In genomic region chr11:115643265-115643664, GRCm38 (mm10) we compare ENCODE assay signal across 20 mouse cellular contexts. TPM values are rescaled to one million over a fixed set of nuclear protein-coding genes. Genes with fewer than 3 reads are reported as not detected.
DNase-seq lines count a peak whose midpoint lies in the region; ATAC-seq and TF ChIP-seq lines count a peak whose summit lies in the region.
"Had no signal": no experiment of that assay in that cellular context is flagged by ENCODE, and none has a peak within 500 bp of the region (broad histone marks: within the 10 kb centered on the region; RNA-seq: fewer than 3 reads in every experiment).

No protein-coding gene starts in this region.

- DNase-seq in CD8-positive naive resting alpha-beta T cell, adult 2 months (ENCODE audit: low read depth in 2 of 2, low spot score in 2 of 2), result peak; percentile 47 to 50
- peak; percentile 44 for DNase-seq in R1 (ENCODE audit: low read depth, low spot score)
- DNase-seq in thymus, postnatal 10 days (ENCODE audit: low spot score in 2 of 2), result peak; percentile 79 to 88
- no peak for DNase-seq in lung, adult 2 months
- no peak for DNase-seq in left cerebral cortex, postnatal 25 days (ENCODE audit: low spot score in 2 of 2)
- no peak for DNase-seq in adrenal gland, postnatal 14 days
- DNase-seq: cerebellum, adult 11 months; heart, adult 18-20 months; kidney, adult 2 months; layer of hippocampus, postnatal 36 days; liver, embryonic 13.5 days; spleen, adult 18-20 months had no signal

- WGBS in lung, adult 2 months, result 73% methylated on average over 10 of the region's 10 CpGs
- 79% methylated on average over 10 of the region's 10 CpGs for WGBS in kidney, embryonic 15.5 days

- ATAC-seq in megakaryocyte progenitor cell, adult 5-6 weeks (replicated peaks; ENCODE audit: poor library complexity), result 0 out of 2 replicates have a peak, but pooled peaks have one; percentile 15
- ATAC-seq in kidney, embryonic 15.5 days (replicated peaks; ENCODE audit: low FRiP score), result no peak
- ATAC-seq: hindbrain, embryonic 16.5 days; lung, postnatal 0 days had no signal

- no peak overlapping the region for H3K9ac ChIP-seq in kidney, embryonic 15.5 days
- H3K9ac ChIP-seq: liver, embryonic 13.5 days; midbrain, embryonic 12.5 days had no signal

- H3K4me3 ChIP-seq in lung, adult 2 months (replicated peaks; ENCODE audit: extremely low read depth, low read depth, low read length), result no peak overlapping the region
- no peak overlapping the region for H3K4me3 ChIP-seq in kidney, embryonic 15.5 days (replicated peaks)
- H3K4me3 ChIP-seq: limb, embryonic 10.5 days; liver, embryonic 13.5 days; midbrain, embryonic 12.5 days; myocyte had no signal

- intact Hi-C loops in left cerebral cortex, postnatal 25 days (cut with DNase I), result no loop called here

- H3K4me2 ChIP-seq in kidney, embryonic 15.5 days, result no peak overlapping the region
- H3K4me2 ChIP-seq: liver, embryonic 13.5 days; midbrain, embryonic 12.5 days had no signal

- H3K27me3 ChIP-seq in kidney, embryonic 15.5 days, result no peaks in the 10 kb centered on the region
- H3K27me3 ChIP-seq: liver, embryonic 13.5 days; midbrain, embryonic 12.5 days had no signal

- no peaks in the 10 kb centered on the region for H3K9me3 ChIP-seq in kidney, embryonic 15.5 days (replicated peaks)
- H3K9me3 ChIP-seq: G1E; limb, embryonic 10.5 days; liver, embryonic 13.5 days; midbrain, embryonic 12.5 days had no signal

- peaks cover 45% of the 10 kb centered on the region for H3K36me3 ChIP-seq in kidney, embryonic 15.5 days

- H3K4me1 ChIP-seq in lung, adult 2 months (ENCODE audit: control insufficient read depth, insufficient read depth, low read length), result peaks cover 3% of the 10 kb centered on the region; the same call in 1 of the 2 replicates
- H3K4me1 ChIP-seq in kidney, embryonic 15.5 days, result peaks cover 21% of the 10 kb centered on the region
- H3K4me1 ChIP-seq: midbrain, embryonic 12.5 days had no signal

- TF ChIP-seq CTCF in lung, adult 2 months (IDR thresholded peaks at IDR 0.05; ENCODE audit: insufficient read depth, low read length), result no peak

- no peak for TF ChIP-seq POLR2A in lung, adult 2 months (IDR thresholded peaks at IDR 0.05; ENCODE audit: borderline replicate concordance, extremely low read depth, low read depth, low read length)

- no peak overlapping the region for H3K27ac ChIP-seq in kidney, embryonic 15.5 days
- H3K27ac ChIP-seq: limb, embryonic 10.5 days; liver, embryonic 13.5 days; midbrain, embryonic 12.5 days had no signal

RNA-seq across cellular contexts. Expression of gene Slc25a19, which starts 15.2 kb away (rescaled TPM):
- total RNA-seq in megakaryocyte progenitor cell, adult 5-6 weeks (2015), result 8.7 and 10.2 TPM in 2 replicates
- total RNA-seq in megakaryocyte progenitor cell, adult 5-6 weeks (2017), result 15.2 and 18.2 TPM in 2 replicates
- polyA plus RNA-seq in lung, adult 2 months (2012; rRNA removed), result 38.4 and 45.9 TPM in 2 replicates
- 45.8 and 48.3 TPM in 2 replicates for polyA plus RNA-seq in kidney, embryonic 15.5 days (2015; fragmentation: Nextera tagmentation; extraction: Ambion mirVana)
- 10 to 100 TPM; 54.3 to 59.3 TPM for total RNA-seq in left cerebral cortex, postnatal 25 days (2021)
- 181 and 188 TPM in 2 replicates for total RNA-seq in adrenal gland, postnatal 14 days (2021)

RNA-seq across cellular contexts. Expression of gene Mif4gd, which starts 30.5 kb away (rescaled TPM):
- 20.4 and 27.4 TPM in 2 replicates for total RNA-seq in megakaryocyte progenitor cell, adult 5-6 weeks (2015)
- 17.7 and 23.0 TPM in 2 replicates for total RNA-seq in megakaryocyte progenitor cell, adult 5-6 weeks (2017)
- polyA plus RNA-seq in lung, adult 2 months (2012; rRNA removed), result 82.0 and 108 TPM in 2 replicates
- polyA plus RNA-seq in kidney, embryonic 15.5 days (2015; fragmentation: Nextera tagmentation; extraction: Ambion mirVana), result 35.8 and 37.6 TPM in 2 replicates
- 10 to 100 TPM; 17.6 to 19.4 TPM for total RNA-seq in left cerebral cortex, postnatal 25 days (2021)
- total RNA-seq in adrenal gland, postnatal 14 days (2021), result 98.2 and 112 TPM in 2 replicates

RNA-seq across cellular contexts. Expression of gene Gga3, which starts 39.4 kb away (rescaled TPM):
- 27.9 and 28.3 TPM in 2 replicates for total RNA-seq in megakaryocyte progenitor cell, adult 5-6 weeks (2015)
- total RNA-seq in megakaryocyte progenitor cell, adult 5-6 weeks (2017), result 17.0 and 40.0 TPM in 2 replicates
- 28.9 and 40.4 TPM in 2 replicates for polyA plus RNA-seq in lung, adult 2 months (2012; rRNA removed)
- 18.5 and 20.7 TPM in 2 replicates for polyA plus RNA-seq in kidney, embryonic 15.5 days (2015; fragmentation: Nextera tagmentation; extraction: Ambion mirVana)
- total RNA-seq in left cerebral cortex, postnatal 25 days (2021), result 10 to 100 TPM; 76.5 to 88.6 TPM
- total RNA-seq in adrenal gland, postnatal 14 days (2021), result 19.5 and 23.8 TPM in 2 replicates

RNA-seq across cellular contexts. Expression of gene Mrps7, which starts 39.5 kb away (rescaled TPM):
- 56.9 and 63.7 TPM in 2 replicates for total RNA-seq in megakaryocyte progenitor cell, adult 5-6 weeks (2015)
- 43.2 and 50.3 TPM in 2 replicates for total RNA-seq in megakaryocyte progenitor cell, adult 5-6 weeks (2017)
- 13.0 and 15.8 TPM in 2 replicates for polyA plus RNA-seq in lung, adult 2 months (2012; rRNA removed)
- 102 and 103 TPM in 2 replicates for polyA plus RNA-seq in kidney, embryonic 15.5 days (2015; fragmentation: Nextera tagmentation; extraction: Ambion mirVana)
- total RNA-seq in left cerebral cortex, postnatal 25 days (2021), result 10 to 100 TPM; 52.2 to 56.2 TPM
- 81.0 and 87.7 TPM in 2 replicates for total RNA-seq in adrenal gland, postnatal 14 days (2021)

Comparison
In these comparisons a context has a peak if more than half of its experiments do, and no peak if none do; other contexts are left out.
1. DNase-seq: peak in CD8-positive naive resting alpha-beta T cell, adult 2 months (2 of 2), R1 (single experiment) and thymus, postnatal 10 days (2 of 2); none in lung, adult 2 months (single experiment), left cerebral cortex, postnatal 25 days (0 of 2) and adrenal gland, postnatal 14 days (single experiment).